Mouse (Mus musculus) layer of hippocampus, adult 8-10 months (tissue): ENCODE data around the gene Gm42906. TPM values are rescaled to one million over a fixed set of nuclear protein-coding genes. Genes with fewer than 3 reads are reported as not detected.

Source experiments
- DNase-seq, 2 experiments: peaks; one replicate each; pipeline ENCODE4 v3.0.0; 2022; ENCODE audit warnings: low spot score in 2 of 2
- total RNA-seq, 4 experiments: library from RNA; stranded (reverse); gene quantifications; 2 replicates each; pipeline ENCODE4 v1.2.4; 2022

Gene Gm42906
- total RNA-seq, 4 experiments from 2014 or later = not detected

DNA sequence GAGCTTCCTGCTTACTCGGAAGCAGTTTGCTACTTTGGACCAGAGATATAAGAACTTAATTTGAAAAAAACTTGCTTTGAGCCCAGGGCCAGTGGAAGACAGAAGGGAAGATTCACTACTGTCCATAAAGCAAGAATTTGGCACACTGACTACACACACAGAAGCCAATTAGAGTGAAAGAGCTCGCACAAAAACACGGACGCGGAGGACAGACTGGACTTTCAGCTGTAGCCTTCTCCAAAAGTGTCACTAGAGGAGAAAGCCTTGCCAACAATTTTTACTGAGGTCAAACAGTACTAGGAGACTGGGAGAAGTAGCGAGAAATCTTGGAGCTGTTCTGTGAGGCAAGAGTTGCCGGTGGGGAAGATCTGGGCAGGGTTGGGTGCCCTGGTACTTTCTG, 128.4 kb downstream of the Gm42906 start:
- no peak for DNase-seq

DNA sequence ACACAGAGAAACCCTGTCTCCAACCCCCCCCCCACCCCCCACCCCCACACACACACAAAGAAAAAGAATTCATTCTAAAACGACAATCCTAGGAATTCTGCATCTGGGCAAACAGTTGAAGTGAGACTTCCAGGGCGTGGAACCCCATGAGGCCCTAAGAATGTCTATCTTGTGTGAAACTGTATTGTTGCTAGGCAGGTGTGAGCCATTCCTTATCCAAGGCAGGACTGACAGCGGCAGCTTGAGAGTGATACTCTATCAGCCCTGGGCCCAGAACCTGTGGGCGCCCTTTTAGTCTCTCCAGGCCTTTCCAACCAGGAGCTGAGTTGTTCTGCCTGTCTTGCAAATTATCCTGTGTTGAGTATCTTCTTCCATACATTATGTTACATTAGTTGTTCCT, 129.6 kb downstream of the Gm42906 start:
- DNase-seq = no peak

DNA sequence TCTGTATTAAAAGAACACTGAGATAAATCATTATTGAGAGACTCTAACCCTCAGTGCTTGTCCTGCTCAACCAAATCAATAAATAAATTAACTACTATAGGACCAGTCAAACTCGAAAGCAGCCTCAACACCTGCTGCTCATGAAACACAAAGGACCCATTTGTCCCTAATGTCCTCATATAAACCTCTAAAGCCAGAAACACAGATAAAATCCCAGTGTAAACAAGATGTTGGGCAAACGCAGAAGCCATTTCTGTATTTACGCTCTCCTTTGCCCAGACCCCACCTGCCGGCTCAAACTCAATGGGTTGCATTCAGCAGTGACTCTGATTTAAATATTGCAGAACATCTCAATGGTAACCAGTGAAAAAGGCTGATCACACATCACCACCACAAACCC, 131.7 kb downstream of the Gm42906 start:
- DNase-seq = no peak

DNA sequence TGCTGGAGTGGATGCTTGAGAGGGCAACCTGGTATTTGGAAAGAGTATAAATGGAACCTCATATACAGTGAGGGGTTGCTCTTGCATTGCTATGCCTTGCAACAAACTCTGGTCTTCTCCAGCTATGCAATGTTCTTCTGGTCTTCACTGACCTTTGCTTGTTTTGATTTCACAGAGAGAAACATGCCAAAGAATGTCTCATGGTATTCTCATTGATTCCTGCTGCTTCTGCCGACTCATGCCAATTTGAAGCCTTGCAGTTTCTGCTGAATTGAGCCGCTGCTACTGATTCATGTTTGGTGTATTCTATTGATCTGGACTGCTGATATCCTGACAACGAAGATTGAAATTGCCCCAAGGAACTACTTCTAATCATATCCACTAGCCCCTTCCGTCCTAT, 134.4 kb downstream of the Gm42906 start:
- DNase-seq = no peak

DNA sequence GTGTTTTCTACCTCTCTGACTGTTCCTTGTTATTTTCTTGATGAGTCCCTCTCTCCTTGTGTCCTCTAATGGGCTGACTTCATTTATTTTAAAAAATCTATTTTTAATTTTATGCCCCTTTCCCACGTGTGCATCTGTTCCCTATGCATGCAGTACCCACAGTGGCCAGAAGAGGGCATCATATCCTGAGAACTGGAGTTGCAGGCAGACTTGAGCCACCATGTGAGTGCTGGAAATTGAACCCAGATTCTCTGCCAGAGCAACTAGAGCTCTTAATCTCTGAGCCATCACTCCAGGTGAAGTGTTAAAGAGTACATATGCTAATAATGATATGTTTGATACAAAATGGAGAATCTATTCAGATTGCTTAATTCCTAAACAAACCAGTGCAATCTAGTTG, 135.7 kb downstream of the Gm42906 start:
- no peak for DNase-seq

DNA sequence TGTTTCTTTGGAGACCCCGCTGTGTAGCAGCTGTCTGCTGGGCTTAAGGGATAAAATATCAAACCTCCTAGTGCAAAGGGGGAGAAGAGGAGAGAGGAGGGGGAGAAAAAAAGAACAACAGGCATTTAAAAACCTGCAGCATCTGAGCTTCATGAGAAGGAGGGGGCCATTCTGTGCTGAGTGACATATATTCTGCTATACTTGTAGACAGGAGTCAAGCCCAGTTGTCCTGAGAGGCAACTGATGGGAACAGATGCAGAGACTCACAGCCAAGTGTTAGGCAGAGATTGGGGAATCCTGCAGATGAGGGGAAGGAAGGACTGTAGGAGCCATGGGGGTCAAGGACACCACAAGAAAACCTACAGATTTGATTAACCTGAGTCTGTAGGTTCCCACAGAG, 141.6 kb downstream of the Gm42906 start:
- DNase-seq = no peak

DNA sequence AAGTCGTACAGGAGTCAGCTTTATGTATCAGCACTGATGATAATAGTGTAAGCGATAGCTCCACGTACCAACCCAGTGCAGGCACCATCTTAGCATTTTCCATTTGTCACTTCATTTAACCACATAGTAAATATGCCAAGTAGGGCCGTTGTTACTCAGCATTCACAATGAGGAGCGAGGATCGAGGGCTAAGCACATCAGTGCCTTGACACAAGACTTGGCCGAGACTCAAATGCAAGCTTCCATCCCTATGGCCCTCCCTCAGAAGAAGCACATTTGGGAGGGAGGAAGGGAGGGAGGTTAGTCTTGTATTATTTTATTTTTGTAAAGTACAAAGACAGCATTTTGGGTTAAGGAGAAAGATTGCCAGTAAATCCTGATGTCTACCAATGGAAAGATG, 148.4 kb downstream of the Gm42906 start:
- no peak for DNase-seq

DNA sequence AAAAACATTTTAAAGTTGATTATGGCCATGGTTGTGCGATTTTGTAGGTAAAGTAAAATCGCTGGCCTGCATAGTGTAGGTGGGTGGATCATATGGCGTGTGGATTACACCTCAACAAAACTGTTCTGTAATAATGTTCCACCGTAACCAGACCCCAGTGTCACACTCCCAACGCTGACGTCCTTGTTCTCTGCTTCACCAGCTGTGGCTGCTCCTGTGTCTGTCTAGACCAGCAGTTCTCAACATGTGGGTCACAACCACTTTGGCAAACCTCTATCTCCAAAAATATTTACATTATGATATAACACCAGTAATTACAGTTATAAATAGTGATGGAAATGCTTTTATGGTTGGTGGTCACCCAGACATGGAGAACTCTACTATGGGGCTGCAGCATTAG, 150.0 kb downstream of the Gm42906 start:
- DNase-seq = no peak

DNA sequence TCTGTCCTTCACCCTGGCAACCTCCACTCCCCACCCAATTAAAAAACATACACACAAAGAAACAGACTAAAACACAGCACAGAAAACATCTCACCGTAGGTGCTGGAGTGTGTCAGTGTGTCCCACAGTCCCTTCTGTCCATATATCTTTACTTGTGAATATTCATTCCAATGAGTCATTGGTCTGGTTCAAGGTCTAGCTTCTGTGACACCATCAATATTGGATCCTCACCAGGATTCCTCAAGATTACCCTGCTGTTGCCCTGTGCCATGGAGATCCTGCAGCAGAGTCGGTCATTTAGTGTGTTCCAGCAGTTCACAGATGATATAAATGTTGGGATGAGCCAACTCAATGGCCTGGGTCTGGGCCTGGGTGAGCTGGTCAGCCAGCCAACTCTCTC, 152.0 kb downstream of the Gm42906 start:
- DNase-seq = no peak

DNA sequence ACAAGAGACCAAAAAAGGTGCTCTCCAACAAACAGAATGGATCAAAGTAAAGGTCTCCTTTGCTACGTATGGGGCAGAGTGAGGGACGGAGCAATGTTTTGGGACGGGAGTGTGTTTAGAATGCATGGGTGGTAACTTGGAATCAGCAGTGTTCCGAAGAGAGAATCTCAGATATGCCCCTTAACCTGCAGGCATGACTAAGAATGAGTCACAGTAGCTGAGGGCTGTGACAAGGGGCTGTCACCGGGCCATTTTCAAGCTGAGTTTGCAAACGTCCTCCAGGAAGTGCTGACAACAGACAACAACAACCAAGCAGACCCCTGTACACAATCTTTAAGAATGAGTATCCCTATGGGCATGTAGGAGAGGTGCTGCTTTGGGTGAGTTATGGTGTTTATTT, 153.7 kb downstream of the Gm42906 start:
- DNase-seq = no peak

DNA sequence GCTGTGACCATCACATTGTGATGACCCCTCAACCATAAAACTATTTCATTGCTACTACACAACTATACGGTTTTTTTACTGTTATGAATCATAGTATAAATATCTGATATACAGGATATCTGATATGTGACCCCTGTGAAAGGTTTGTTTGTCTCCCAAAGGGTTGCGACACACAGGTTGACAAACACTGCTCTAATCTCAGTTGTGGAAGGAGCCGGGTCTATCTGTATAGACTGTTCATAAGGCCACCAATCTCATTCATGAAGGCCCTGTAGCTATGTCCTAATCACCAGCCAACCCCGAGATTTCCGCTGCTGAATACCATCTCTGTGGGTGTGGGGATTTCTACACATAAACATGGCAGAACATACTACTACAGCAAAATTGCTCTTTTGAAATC, 157.1 kb downstream of the Gm42906 start:
- no peak for DNase-seq

DNA sequence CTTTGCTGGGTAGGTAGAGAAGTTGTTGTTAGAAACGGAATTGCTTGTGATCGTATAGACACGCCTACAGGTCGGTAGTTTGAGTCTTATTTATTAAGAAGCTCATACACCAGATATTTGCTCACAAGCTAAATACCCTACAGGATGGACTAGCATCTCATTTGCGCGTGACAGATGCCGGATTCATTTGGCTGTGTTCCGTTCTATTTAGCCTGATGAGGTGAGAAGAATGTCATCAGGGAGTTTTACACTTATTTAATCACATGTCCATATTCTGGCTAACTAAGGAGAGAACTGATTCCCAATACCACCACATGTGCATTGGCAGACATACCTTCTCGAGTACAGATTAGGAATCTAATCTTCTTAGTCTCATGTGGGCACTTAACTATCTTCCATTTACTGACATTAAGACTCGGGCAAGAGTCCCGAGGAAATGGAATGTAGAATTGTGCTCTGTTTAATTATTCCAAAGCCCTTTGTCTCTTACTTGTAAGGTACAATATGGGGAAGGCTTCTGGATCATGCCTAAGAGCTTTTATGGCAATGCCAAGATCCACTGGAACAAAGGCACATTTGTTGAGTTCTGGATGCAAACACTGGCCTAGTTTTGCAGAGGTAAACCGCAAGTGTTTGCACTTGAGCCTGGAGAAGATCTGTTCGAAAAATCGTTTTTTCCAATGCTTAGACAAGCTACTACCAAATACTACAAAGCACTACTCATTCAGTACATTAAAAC, 160.9 kb downstream of the Gm42906 start:
- no peak for DNase-seq

DNA sequence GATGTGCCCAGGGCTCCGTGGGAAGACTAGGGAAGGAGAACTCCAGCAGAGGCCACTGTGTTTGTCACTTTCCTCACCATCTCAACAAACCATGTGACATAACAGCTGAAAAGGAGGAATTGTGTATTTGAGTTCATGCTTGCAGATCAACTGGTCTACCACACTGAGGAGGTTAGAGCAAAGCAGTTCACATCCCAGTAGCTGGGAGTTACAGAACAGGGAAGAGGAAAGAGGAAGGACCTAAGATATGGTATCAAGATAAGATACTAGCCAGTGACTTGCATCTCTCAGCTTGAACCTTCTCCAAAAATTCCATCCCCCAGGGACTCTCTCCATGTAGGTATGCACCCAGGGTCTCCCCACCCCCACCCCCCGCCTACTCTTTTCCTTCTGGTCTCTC, 166.4 kb downstream of the Gm42906 start:
- DNase-seq = no peak

DNA sequence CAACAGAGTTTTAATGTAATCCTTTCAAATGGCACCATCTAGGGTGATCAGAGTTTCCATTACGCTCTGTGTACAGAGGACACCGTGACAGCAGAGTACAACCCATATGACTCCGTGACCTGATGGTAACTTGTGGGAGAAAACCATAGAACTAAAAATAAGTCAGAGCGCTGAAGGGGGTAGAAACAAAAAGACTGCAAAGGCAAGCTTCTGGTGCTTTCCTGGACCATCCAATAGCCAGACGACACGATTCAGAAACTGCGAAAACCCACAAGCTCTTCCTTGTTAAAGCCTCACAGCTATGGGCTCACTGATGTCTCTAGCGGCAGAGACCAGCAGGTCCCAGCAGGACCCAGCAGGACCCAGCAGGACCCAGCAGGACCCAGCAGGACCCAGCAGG, 175.8 kb downstream of the Gm42906 start:
- no peak for DNase-seq

DNA sequence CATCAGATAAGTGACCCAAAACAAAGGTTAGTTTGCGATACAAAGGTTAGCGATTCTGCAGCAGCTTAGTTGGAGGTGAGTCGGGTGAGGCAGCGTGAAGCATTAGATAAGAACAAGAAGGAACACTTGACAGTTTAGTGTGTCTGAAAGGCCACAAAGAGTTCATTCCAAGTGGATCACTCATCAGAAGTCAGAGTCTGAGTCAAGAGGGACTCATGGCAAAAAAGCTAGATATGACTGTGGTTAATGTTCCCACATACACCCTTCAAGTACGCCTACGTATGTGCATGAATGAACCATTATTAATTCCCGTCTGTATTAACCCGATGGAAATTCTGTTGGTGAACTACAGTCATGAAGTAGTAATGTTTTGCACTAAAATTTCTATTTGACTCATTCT, 176.3 kb downstream of the Gm42906 start:
- DNase-seq = no peak

DNA sequence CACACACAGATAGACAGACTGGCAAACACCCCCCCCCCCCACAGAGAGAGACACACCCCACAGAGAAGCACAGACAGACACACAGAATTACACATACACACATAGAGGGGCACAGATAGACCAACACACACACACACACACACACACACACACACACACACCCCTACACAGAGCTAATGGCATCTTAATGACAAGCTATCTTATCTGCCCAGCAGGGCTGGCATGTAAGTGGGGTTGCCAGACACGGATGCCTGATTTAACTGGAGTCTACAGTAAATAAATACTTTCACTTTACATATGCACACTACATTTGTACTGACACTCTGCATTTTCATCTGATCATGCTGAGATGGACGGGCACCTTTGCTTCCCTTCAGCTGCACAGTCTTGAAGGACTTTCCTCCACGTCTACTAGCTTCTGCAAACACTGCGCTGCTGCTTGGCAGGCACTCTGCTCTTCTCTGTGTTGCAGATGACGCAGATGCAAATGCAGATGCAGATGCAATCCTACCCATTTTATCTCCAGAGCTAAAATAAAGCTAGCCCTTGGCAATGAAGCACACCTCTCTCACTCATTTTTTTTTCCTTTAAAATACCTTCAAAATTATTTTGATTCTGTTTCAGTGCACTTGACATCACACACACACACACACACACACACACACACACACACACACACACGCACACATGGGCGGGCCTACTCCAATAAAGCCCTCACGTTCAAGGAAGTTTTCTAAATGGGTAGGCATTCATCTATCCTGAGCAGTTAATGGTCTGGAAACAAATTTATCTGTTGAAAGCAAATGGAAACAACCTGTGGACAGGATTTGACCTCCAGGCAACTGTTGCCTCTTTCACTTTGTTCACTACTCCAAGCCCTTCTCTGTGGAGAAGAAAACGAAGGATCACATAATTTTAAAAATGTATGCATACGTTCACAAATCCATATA, 179.0 kb downstream of the Gm42906 start:
- DNase-seq = no peak

DNA sequence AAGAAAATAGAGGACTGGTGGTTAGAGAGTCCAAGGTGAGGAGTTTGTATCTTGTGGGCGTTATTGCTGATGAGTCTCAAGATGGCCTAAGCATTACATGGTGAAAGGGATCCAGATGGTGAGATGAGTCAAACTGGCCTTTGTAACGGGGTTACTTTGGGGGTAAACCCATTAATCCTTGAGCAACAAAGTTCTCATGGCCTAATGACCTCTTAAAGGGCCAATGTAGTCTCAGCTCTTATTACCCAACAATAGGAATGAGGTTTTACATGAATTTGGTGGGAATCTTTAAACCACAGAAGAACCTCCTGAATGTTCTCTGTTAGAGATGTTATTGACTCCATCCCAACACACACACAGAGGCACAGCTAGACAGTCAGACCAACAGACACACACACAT, 179.9 kb downstream of the Gm42906 start:
- DNase-seq = no peak

DNA sequence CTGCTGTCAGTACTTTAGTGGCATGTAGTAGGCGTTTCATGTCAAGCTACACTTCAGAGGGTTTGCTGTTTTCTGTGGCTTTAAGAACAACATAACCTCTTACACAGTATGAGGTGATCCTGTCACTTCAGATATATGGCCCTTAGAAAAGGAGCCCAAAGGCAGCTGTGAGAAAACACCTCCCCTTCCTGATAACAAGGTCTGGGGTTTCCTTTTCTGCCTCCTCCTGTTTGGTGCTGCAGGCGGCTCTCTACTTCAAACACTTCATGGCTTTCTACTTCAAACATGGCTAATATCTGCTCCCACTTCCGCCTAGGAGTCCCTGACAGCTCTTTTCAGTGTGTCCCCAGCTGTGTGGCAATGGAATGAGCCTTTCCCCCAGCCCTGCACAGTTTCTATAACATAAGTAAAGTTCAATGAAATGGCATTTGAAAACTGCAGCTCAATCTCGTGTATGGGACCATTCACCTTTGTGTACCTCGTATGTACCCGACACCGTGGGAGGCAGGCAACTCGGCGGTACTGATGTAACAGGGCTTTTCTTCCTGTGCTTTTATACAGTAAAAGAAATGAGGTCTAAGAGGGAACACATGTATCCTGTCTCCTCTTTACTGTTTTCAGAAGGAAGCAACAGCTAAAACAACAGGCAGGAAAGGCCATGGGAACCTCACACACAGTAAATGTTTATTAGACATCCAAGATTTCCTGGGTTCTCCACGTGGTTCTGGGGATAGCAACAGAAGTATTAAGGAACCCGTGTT, 180.7 kb downstream of the Gm42906 start:
- no peak for DNase-seq

DNA sequence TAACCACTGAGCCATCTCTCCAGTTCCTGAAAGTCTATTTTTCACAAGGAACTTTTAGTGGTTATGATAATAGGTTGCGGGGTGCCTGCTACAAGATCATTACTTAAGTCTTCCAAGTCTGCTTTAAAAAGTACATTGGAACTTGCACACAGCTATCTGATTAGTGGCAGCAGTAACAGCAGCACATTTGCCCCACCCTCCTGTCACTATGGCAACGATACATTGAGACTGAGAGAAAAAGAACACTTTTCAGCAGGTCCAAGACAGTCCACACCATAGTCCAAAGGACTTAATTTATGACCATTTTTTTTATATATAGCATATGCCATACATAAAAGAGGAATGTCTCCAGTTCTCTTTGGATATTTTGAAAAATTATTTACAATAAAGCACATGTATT, 181.7 kb downstream of the Gm42906 start:
- no peak for DNase-seq

DNA sequence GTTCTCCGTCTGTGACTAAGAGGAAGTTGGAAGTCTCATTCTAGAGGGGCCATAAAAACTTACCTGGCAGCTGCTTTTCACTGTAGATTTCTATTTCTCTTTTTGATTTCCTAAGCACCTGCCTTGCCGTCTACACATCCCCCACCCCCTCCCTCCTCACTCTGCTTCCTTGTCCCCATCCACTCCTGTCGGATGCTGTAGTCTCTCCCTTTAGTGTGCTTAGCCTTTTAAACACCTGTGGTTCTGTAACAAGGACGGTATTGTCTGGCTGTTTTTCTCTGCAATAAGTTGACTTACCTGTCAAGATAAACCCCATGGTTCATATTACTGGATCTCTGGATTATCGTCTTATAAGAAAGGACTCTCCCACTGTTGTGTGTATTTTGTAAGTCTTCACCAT, 182.4 kb downstream of the Gm42906 start:
- DNase-seq = no peak

DNA sequence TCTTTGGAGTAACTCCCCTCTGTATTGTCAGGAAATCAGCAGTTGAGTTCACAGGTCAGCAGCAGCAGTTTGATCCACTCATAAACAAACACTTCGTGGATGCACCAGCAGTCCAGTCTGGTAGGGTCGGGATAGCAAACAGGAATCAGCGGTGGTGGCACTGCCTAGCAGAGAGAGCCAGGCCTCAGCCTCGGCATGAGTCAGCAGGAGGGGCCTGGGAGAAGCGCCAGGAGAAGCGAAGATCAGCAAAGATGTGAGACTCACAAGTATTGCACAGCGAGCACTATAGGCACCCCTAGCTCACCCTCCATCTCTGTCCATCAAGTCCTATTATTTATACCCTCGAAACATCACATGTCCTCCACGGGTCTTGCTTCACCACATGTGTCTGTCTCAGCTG, 189.2 kb downstream of the Gm42906 start:
- no peak for DNase-seq

DNA sequence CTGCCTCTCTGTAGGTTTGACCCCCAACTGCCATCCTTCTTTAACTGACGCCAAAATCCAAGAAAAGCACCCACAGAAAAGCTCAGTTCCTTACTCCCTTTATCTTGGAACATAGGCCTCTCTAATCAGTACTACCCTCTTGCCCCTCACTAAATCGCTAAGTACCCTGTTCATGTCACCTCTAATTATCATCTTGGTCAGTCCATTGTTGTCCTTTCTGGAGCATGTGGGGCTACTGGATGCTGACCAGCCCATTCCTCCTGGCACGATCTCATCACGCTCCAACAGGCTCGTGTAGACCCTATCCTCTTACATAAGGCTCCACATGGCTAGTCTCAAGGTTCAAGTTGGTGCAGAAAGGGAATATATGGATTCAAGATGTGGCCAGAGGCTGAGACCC, 191.6 kb downstream of the Gm42906 start:
- DNase-seq = no peak
